Mouse (Mus musculus): Measurements from ENCODE around the gene Aldh6a1.

The Aldh6a1 gene

DNA sequence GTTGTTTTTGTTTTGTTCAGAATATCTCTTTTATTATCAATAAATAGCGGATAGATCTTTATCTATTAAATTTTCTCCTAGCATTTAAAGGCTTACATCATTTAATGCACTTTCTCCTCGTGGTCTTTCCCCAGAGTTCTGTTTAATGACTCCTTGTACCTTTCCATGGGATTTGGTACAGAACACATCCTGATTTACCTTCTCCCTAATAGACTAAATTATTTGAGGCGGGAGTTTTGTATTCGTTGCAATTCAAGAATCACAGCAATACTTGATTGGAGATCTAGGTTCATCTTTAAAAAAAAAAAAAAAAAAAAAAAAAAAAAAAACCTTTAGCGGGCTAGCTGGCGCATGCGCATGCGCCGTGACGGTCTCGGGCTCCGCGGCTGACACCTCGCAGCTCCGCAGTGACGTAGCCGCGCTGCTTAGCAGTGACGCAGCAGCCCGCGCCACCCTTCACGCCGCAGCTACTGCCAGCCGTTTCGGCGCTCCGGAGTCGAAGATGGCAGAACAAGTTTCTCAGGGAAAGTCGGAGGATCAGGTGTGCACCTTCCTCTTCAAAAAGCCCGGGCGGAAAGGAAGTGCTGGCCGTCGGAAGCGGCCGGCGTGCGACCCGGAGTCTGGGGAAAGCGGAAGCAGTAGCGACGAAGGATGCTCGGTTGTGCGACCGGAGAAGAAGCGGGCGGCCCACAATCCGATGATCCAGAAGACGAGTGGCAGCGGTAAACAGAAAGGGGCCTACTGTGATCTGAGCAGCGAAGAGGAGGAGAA, 33.8 kb downstream of the Aldh6a1 start, which contains the start of gene Rnf113a2:
Gene Rnf113a2 (plus strand): TSS at position 363 of the 771 bp plus-strand sequence.
- DNase-seq (ENCODE audit: low spot score in 2 of 2) = peak; percentile 85 to 93

DNA sequence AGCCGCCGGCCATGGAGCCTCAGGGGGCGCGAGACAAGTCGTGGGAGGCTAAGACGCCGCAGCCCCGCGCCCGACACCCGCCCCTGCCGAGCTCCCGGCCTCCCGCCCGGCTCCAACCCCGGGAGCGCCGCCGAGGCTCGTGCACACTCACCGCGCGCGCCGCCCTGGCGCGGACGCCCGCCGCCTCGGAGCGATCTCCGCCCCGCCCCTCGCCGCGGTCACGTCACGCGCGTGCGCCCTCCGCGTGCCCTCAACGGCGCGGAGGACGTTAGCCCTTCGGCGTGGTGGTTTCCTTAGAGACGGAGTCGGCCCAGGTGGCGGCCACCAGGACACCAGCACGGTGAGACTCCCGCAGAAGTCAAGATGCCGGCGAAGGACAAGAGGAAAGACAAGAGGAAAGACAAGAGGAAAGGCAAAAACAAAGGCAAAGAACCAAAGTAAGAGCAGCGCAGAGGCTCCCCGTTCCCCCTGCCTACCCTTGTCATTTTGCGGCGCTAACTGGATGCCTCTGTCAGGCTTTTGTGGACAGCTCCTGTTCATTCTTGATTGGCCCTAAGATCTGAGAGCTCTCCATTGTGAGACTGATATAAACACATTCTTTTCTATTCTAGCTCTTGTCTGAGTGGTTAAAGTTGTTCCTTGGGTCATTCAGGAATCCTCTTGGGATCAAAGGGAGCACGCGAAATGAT, 41.8 kb downstream of the Aldh6a1 start, which contains the start of the genes Entpd5 and Bbof1:
Gene Entpd5 (minus strand): TSS at position 211 of the 689 bp plus-strand sequence.
Gene Bbof1 (plus strand): TSS at position 253 of the 689 bp plus-strand sequence.
- DNase-seq (ENCODE audit: low spot score in 2 of 2) = peak; percentile 89 to 94

DNA sequence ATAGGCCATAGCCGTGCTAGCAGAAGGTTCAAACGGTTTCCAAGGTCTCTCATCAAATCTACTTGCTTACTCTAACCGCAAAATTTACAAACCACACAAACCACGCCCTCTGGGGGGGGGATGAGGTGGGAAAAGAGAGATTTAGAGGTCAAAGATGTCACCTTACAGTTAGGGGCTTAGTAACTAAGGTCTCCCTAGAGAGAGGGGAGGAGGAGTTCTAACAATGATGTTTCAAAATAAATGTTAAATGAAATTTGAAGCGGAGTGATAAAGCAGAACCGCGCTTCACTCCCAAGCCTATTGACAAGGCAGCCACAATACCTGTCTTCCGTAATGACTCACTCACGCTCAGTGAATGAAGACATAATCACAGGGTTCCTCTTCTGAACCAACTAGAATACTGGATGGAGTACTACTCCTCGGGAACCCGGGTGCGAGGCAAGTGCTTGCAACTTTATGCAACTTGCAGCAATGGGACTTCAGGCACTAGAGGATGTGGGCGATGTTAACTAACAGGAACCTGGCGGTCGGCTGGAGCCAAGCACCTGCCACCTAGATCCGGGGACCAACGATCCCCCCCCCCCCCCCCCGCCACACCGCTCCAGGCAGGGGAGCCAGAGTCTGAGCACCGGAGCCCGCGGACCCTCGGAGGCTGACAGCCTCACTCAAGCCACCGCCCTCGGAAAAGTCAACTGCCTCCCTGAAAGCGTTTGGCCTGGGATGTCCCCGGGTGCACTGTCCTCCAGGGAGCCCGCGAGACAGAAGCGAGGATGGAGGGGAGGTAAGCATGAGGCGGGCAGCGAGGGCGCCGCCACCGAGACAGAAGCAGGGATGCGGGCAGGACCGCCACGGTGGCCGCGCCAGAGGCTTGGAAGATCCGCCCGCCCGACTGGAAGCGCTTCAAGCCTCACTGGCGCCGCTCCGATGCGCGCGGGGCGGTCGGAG, 42.7 kb downstream of the Aldh6a1 start:
- DNase-seq (ENCODE audit: low spot score in 2 of 2) = peak; percentile 49 to 77

DNA sequence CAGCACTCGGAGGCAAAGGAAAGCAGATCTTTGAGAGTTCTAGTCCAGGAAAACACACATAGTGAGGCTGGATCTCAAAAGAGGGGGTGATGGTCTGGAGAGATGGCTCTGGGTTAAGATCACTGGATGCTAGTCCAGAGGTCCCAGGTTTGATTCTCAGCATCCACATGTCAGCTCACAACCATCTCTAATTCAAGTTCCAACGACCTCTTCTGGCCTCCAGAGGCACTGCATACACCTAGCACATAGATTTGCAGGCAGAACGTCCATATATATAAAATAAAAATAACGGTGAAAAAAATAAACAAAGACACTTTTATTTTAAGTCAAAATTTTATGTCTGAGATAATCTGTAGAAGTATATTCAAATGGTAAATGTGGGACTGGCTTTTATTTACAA, 43.5 kb downstream of the Aldh6a1 start:
- DNase-seq (ENCODE audit: low spot score in 2 of 2) = no peak

- no peak for DNase-seq (ENCODE audit: low spot score in 2 of 2)
Measured at GRCm38 (mm10) chr12:84404541-84404940, 46.3 kb downstream of the Aldh6a1 start.

DNA sequence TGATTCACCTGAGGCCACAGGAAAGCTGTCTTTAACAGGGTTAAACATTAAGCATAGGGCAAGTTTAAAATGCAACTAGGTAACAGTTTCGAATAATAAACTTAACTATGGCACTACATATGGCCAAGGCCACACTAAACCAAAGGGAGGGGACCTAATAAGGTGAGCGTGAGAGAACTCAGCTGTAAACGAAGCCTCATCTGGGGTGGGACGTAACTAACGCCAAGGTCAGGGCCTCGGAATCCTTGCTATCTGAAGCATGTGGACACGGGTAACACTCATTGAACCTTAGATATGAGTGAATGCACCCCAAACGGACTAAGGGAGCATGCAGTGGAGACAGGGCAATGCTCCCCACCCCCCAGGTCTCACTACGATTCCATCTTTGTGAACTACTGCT, 47.9 kb downstream of the Aldh6a1 start:
- DNase-seq (ENCODE audit: low spot score in 2 of 2) = no peak

DNA sequence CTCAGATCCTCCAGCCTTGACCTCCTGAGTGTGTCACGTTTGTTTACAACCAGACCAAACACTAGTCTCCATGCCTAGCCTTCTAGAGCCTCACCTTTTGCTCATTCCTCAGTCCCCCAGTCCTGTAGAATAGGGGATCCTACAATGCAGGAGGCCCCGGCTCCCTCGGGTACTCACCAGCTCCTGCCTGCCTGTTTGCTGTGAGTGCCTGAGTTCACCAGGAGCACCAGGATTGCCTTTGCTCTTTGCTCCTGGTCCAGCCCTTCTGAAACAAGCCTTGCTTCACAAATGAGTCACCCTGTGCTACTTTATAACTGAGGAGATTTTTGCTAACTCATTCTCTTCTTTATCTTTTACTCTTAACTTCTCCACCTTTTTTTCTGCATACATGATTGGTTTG, 50.2 kb downstream of the Aldh6a1 start:
- DNase-seq (ENCODE audit: low spot score in 2 of 2) = no peak

- no peak for DNase-seq (ENCODE audit: low spot score in 2 of 2)
Measured at GRCm38 (mm10) chr12:84400068-84400467, 50.7 kb downstream of the Aldh6a1 start.

GRCm38 (mm10) chr12:84399663-84400062, 51.1 kb downstream of the Aldh6a1 start:
- DNase-seq (ENCODE audit: low spot score in 2 of 2) = no peak

DNA sequence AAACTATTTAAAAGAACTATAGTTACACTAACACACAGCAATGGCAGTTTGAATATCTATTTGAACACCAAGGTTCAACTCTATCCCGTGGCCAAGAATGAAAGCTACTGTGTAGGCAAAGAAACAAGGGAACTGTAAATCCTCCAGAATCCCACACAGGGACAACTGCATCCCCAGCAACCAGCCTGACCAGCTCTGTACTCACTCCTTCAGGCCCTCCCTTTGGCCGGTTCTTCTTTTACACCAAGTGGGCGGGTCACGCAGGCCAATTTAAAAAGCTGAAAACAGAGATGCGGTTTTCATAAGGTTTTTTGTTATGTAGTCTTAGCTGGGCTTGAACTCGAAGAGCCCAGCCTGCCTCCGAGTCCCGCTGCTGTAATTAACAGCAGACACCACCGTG, 51.7 kb downstream of the Aldh6a1 start:
- no peak for DNase-seq (ENCODE audit: low spot score in 2 of 2)

DNA sequence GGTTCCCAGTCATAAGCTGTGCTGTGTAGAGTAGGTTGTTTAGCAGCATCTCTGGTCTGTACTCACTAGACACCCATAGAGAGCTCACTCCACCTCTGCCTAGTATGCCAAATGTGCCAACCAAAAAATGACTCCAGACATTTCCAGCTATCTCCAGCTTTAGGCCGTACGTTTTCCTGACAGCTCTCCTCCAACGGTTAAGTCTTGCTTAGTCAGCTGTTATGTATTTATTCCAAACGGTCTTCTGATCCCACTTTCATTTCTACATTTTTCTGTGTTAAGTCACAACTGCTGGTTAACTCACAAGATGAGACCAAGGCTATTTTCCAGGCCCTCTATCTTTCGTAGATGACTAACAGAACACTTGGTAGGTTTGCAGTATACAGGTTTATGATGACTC, 52.2 kb downstream of the Aldh6a1 start:
- no peak for DNase-seq (ENCODE audit: low spot score in 2 of 2)

DNA sequence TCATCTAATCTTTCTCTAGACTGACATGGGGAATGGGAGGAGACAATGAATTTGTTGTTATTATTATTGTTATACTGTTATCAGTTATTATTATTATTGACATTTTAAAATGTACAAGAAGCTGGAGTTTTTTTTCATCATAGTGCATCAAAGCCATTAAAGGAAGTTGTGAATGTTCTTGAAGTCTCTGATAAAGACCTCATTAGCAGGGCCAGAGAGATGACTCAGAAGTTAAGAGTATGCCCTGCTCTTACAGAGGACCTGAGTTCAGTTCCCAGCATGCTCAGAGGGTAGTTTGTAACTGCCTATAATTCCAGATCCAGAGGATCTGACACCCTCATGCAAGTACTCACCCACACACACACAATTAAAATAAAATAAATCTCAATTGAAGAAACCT, 53.1 kb downstream of the Aldh6a1 start:
- DNase-seq (ENCODE audit: low spot score in 2 of 2) = no peak

DNA sequence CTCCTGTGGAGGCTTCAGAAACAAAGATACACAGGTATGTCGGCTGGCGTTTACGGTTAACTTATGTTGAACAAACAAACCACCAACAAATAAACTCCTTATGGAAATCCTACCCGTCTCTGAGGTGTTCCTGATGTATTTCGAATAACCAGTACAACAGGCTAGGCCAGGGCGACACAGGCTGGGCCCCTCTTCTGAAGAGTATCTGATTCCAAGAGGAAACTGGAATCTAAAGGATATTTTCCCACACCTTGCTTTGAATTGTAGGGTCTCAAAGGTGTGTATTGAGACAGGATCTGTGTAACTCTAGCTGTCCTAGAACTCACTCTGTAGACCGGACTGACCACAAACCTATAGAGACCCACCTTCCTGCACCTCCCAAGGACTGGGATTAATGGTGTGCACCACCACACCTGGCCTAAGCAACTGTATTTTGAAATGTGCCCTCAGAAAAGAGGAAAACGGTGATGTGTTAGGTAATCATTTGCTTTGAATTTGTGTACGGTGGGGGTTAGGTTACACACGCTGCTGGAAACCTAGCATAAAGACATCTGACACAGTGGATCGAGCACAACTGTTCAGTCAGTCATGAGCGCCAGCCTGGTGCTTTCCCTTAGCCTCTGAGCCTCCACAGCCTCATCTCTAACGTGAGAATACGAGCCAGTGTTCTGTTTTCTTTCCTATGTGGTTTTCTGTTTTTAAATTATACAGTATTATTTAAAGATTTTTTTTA, 53.7 kb downstream of the Aldh6a1 start:
- DNase-seq (ENCODE audit: low spot score in 2 of 2) = no peak

DNA sequence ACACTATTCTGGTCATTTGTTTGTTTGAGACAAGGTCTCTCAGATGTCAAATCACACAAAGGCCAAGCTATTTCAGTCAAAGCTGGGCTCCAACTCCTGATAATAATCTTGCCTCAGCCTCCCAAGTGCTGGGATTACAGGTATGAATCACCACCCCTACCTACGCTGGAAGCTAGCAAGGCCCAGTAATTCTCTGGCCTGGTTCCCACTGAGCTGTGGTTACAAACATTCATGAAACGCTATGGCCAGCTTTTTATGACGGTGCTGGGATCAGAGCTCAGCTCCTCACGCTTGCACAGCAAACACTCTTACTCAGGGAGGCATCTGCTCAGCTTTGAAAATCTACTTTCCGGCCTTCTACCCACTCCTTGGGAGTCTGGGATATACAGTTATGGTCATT, 57.0 kb downstream of the Aldh6a1 start:
- DNase-seq (ENCODE audit: low spot score in 2 of 2) = no peak

DNA sequence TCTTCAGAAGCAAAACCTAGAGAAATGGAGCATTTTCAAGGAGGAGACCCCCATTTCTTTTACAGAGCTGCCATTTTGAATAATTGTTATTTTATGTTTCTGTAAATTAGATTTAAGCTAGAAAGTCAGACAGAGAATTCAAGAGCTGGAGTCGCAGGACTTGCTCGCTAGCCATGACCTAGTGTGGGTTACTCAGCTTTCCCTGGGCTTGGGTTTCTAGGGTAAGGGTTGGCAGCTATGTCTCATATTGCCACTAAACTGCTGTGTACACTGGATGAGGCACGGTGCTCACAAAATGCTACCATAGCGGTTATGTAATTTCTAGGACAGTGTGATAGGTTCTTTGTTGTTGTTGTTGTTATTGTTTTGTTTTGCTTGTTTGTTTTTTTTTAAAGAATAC, 58.1 kb downstream of the Aldh6a1 start:
- no peak for DNase-seq (ENCODE audit: low spot score in 2 of 2)

DNA sequence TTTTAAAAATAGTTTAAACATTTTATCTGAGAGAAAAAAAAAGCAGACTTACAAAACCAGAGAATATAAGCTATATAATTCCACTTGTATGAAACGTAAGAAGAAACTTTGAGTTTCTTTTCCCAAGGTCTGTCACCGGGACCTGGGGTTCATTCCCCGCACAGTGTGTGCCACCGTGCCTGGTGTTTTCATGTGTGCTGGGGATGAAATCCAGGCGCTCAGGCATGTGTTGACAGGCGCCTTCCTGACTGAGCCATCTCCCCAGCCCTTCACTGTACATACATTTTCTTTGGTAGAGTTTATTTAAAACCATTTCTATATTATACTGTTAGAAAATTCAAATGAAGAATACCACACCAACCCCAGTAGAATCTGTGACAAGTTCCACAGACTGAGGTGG, 60.5 kb downstream of the Aldh6a1 start:
- no peak for DNase-seq (ENCODE audit: low spot score in 2 of 2)

DNA sequence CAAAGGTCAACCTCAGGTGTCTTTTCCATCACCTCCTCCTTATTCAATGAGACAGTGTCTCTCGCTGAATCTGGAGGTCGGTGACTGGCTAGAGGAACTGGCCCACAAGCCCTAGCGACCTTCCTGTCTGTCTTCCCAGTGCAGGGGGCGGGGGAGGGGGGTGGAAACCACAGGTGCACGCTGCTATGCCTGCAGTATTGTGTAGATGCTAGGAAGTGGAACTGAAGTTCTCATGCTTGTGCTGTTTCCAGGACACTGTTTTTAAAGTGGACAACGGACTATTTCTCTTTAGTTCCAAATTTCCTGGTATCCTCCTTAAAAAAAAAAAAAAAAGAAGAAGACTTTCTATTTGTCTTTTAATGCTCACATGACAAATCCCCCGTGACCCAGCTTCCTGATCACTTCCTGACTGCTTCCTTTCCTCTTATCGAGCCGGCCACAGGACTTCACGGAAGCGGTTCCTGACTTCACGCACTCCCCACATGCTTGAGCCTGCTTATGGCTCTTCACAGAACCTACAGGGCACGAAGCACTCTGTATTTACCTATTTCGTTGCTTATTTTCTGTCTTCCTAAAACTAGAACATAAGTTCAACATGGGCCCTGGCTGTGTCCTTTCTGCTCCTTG, 61.9 kb downstream of the Aldh6a1 start:
- no peak for DNase-seq (ENCODE audit: low spot score in 2 of 2)

DNA sequence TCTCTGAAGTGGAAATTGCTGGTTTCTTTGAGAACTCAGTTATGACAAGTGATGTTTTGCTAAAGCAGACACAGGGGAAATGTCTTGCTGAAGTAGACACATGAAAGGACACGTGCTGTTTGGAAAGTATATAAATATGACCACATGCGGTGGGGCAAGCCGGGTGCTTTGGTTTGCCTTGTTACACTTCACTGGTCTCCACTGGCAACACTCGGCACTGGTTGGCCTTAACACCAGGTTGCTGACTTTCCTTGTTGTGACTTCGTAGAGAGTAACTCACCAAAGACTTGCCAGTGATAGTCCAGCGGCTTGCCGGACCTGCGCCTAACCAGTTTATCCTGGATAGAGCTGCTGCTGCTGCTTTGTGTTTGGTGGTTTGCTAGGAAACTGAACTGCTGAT, 62.7 kb downstream of the Aldh6a1 start:
- DNase-seq (ENCODE audit: low spot score in 2 of 2) = no peak

GRCm38 (mm10) chr12:84385408-84385807, 65.4 kb downstream of the Aldh6a1 start:
- no peak for DNase-seq (ENCODE audit: low spot score in 2 of 2)

- no peak for DNase-seq (ENCODE audit: low spot score in 2 of 2)
Measured at GRCm38 (mm10) chr12:84384644-84385081, 66.1 kb downstream of the Aldh6a1 start.

DNA sequence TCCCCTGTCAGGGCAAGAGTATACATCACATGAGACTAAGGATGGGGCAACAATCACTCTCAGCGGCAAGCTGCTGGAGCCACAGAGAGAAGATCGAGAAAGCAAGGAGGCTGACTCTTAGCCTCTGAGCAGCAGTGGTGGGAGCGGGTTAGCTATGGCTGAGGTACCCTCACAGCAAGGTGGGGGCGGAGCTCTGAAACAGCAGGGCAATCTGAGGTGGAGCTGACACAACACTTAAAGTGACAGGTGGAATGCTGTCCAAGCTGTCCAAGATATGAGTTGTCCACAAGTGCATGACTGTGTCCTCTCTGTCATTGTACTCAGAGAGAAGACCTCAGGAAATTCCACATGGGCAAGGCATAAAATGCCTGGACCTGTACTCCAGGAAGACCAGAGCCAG, 68.4 kb downstream of the Aldh6a1 start:
- DNase-seq (ENCODE audit: low spot score in 2 of 2) = no peak

All from spleen, postnatal 10 days (tissue).